20 mouse cellular contexts compared by ENCODE assay signal in the genomic region with DNA sequence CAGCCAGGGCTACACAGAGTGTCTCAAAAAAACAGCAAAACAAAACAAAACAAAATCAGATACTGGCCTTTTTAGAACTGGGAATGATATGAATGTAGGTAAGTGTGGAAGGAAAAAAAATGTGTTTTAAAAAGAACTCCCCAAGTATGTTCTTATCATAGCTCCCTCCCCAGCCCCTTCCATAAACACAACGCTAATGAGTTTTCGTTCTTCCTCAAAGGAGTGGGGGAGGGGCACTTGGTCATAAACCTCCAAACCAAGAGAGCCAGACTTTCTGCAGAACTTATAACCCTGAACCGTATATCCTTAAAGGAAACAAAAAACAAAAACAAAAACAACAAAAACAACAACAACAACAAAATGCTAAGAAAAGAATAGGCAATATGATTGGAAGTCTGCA. TPM values are rescaled to one million over a fixed set of nuclear protein-coding genes. Genes with fewer than 3 reads are reported as not detected.
DNase-seq lines count a peak whose midpoint lies in the region; ATAC-seq and TF ChIP-seq lines count a peak whose summit lies in the region.
"Had no signal": no experiment of that assay in that cellular context is flagged by ENCODE, and none has a peak within 500 bp of the region (broad histone marks: within the 10 kb centered on the region; RNA-seq: fewer than 3 reads in every experiment).

No protein-coding gene starts in this region.

- DNase-seq in kidney, postnatal 0 days (ENCODE audit: low spot score): peak; percentile 46
- no peak for DNase-seq in kidney, postnatal 25 days
- peak; percentile 64 for DNase-seq in lung, embryonic 14.5 days
- DNase-seq in lung, postnatal 25 days (ENCODE audit: low spot score): no peak
- DNase-seq in testis, postnatal 10 days (ENCODE audit: low spot score): no peak
- DNase-seq: adrenal gland, adult 2 months; adrenal gland, postnatal 14 days; cerebellum, adult 11 months; cerebellum, adult 2 months; cerebellum, postnatal 10 days; cerebellum, postnatal 36 days; gastrocnemius, postnatal 10 days; heart, adult 11 months had no signal

- WGBS in kidney, postnatal 0 days: 10% methylated on average over 3 of the region's 3 CpGs
- WGBS in lung, embryonic 14.5 days: 13% methylated on average over 3 of the region's 3 CpGs

- H3K4me2 ChIP-seq in kidney, postnatal 0 days (ENCODE audit: low read length): no peak overlapping the region
- H3K4me2 ChIP-seq in lung, embryonic 14.5 days: no peak overlapping the region
- H3K4me2 ChIP-seq: forebrain, embryonic 13.5 days; heart, embryonic 11.5 days; hindbrain, embryonic 12.5 days; hindbrain, embryonic 15.5 days had no signal

- H3K27ac ChIP-seq in kidney, postnatal 0 days: no peak overlapping the region
- 0 out of 2 replicates have a peak overlapping the region, but pooled peaks have one; percentile 30 for H3K27ac ChIP-seq in lung, embryonic 14.5 days (ENCODE audit: low read depth)
- H3K27ac ChIP-seq: forebrain, embryonic 10.5 days; forebrain, embryonic 13.5 days; hindbrain, embryonic 12.5 days; hindbrain, embryonic 15.5 days had no signal

- no peak overlapping the region for H3K4me3 ChIP-seq in kidney, postnatal 0 days (replicated peaks; ENCODE audit: low read depth, low read length)
- H3K4me3 ChIP-seq in lung, embryonic 14.5 days (ENCODE audit: low read depth, low read length): no peak overlapping the region
- H3K4me3 ChIP-seq: forebrain, embryonic 10.5 days; forebrain, embryonic 13.5 days; hindbrain, embryonic 12.5 days; hindbrain, embryonic 15.5 days had no signal

- H3K27me3 ChIP-seq in kidney, postnatal 0 days (ENCODE audit: insufficient read depth, low read length): no peaks in the 10 kb centered on the region
- no peaks in the 10 kb centered on the region for H3K27me3 ChIP-seq in lung, embryonic 14.5 days (ENCODE audit: insufficient read depth, low read length)
- H3K27me3 ChIP-seq: forebrain, embryonic 13.5 days; hindbrain, embryonic 12.5 days; hindbrain, embryonic 15.5 days had no signal

- no peaks in the 10 kb centered on the region for H3K9me3 ChIP-seq in kidney, postnatal 0 days (replicated peaks; ENCODE audit: low read length)
- H3K9me3 ChIP-seq in lung, embryonic 14.5 days (ENCODE audit: low read depth, low read length): no peaks in the 10 kb centered on the region
- H3K9me3 ChIP-seq: forebrain, embryonic 10.5 days; forebrain, embryonic 13.5 days; hindbrain, embryonic 12.5 days; hindbrain, embryonic 15.5 days had no signal

- no peak for ATAC-seq in kidney, postnatal 0 days (replicated peaks; ENCODE audit: low FRiP score, low read depth)
- no peak for ATAC-seq in lung, embryonic 14.5 days (ENCODE audit: insufficient read depth)
- ATAC-seq in common myeloid progenitor, adult 5-6 weeks (replicated peaks; ENCODE audit: low read depth, poor library complexity, severe bottlenecking): peak; percentile 34; the same call in 1 of the 2 replicates
- ATAC-seq: forebrain, embryonic 13.5 days; forebrain, embryonic 16.5 days had no signal

- H3K36me3 ChIP-seq in kidney, postnatal 0 days (ENCODE audit: insufficient read depth, low read length): no peaks in the 10 kb centered on the region
- H3K36me3 ChIP-seq in lung, embryonic 14.5 days (ENCODE audit: insufficient read depth): no peaks in the 10 kb centered on the region
- H3K36me3 ChIP-seq: forebrain, embryonic 10.5 days; hindbrain, embryonic 12.5 days; hindbrain, embryonic 15.5 days had no signal

- H3K4me1 ChIP-seq in kidney, postnatal 0 days (replicated peaks; ENCODE audit: insufficient read depth, low read length): no peaks in the 10 kb centered on the region
- peaks cover 18% of the 10 kb centered on the region; the same call in 1 of the 2 replicates for H3K4me1 ChIP-seq in lung, embryonic 14.5 days (ENCODE audit: insufficient read depth)
- H3K4me1 ChIP-seq: forebrain, embryonic 13.5 days; hindbrain, embryonic 12.5 days; hindbrain, embryonic 15.5 days had no signal

- no peak overlapping the region for H3K9ac ChIP-seq in kidney, postnatal 0 days (ENCODE audit: low read depth, low read length)
- no peak overlapping the region for H3K9ac ChIP-seq in lung, embryonic 14.5 days
- H3K9ac ChIP-seq: forebrain, embryonic 13.5 days; hindbrain, embryonic 12.5 days; hindbrain, embryonic 15.5 days had no signal

- no peak for TF ChIP-seq CTCF in kidney, postnatal 0 days (IDR thresholded peaks at IDR 0.05; ENCODE audit: low read depth)
- TF ChIP-seq CTCF in lung, embryonic 14.5 days (IDR thresholded peaks at IDR 0.05; ENCODE audit: low read depth): no peak

RNA-seq across cellular contexts. Expression of gene Zfp217, which starts 4.0 kb away (rescaled TPM):
- 3.7 and 4.0 TPM in 2 replicates for polyA plus RNA-seq in kidney, postnatal 0 days (2015; fragmentation: Nextera tagmentation; extraction: Ambion mirVana)
- polyA plus RNA-seq in lung, embryonic 14.5 days (2014; fragmentation: Nextera tagmentation; extraction: Ambion mirVana): 4.9 and 6.0 TPM in 2 replicates
- total RNA-seq in common myeloid progenitor, adult 5-6 weeks (2017): 33.2 and 40.1 TPM in 2 replicates

Comparison
In these comparisons a context has a peak if more than half of its experiments do, and no peak if none do; other contexts are left out.
1. DNase-seq: peak in kidney, postnatal 0 days (single experiment) and lung, embryonic 14.5 days (single experiment); none in kidney, postnatal 25 days (0 of 2), lung, postnatal 25 days (single experiment) and testis, postnatal 10 days (single experiment).